Mouse (Mus musculus) left cerebral cortex, adult 11 months (tissue): ENCODE measurements around the gene Gucy1a1.
A peak's percentile ranks its signal among the peaks of the same experiment; 100 is the strongest.
"Not testable (repeated sequence)": the region's sequence is repeated elsewhere in the genome, so short reads cannot be mapped to it uniquely, and the experiment has no call there.

Source experiments
- DNase-seq: peaks from one replicate; pipeline ENCODE4 v3.0.0; 2022; ENCODE audit warnings: low spot score

Gucy1a1 gene

DNA sequence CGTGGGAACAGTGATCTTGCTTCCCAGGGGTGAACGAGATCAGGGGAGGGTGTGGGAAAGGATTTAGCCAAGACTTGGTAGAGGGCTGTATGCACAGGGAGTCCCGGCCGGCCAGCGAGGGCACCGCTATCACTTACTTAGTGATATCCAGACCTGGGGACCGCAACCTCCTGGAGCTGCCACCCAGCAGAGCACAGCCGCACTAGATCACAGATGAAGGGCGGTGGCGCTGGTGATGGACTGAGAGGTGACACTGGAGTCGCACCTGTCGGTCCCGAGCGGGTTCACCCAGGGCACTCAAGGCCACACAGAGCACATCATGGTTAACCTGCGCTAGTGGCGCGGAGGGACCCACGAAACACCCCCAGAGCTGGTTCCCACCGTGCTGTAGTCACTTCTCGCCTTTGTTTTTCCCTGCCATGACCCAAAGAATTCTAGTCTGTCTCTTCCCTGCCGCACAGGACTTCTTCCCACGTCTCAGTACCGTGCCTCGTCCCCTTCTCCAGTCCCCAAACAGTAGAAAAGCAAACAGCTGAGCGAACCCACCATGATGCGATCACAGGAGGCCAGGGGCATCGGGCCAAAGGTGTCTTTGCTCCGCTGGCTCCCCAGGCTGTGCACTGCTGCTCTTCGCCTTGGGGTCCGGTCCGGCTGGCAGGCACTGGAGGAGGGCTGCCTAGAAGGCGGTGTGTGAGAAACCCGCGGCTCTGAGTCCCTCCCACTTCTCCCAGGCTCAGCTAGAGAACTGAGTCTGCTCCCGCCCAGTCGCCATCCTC is at the start of gene Gucy1a1:
Gene Gucy1a1 (minus strand): TSS at position 664 of the 776 bp plus-strand sequence.
- peak; percentile 26 for DNase-seq

DNA sequence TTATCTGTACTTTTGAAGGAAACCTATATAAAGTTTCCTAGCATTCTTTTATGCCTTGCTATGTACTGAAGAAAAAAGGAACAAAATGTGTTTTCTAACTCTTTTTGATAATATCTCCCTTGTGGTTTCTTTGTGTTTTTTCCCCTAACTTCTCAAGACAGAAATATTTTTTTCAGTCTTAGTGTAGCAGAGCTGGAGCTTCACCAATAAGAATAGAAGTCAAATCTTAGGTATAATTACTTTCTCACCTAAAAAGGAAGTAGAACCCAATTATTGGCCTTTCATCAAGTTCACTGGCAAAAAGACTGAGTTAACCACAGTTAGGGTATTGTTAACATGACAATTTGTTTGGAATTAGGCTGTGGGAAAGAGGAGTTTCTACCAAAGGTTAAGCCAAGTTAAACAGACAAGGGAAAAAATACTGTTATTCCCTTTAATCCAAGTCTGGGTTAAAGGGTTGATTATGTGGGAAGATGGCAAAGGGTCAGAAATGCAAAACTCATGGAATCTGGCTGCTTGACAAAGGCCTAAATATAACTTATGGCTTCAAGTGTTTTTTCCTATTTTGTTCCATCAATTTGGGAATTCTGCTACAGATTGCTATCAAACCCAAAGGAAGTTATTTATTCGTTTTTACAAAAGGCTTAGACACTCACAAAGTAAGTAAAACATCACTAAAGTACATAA is 46.1 kb upstream of the Gucy1a1 start:
- no peak for DNase-seq

DNA sequence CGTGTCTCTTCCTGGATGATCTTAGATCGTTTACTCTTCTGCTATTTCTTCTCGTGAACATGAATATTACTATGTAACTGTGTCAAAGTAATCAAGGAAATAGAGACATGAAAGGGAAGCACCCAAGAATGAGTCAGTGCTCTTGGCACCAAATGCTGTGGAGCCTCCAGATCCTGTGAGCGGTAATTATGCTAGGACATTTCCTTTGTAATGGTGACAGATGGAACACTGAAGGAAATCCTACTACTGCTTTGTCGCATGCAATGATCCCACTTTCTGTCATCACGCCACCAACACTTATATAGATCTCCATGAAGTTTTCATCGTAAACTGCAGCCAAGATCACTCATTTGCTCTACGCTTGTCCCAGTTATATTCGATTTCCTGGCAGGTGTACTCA is 40.0 kb upstream of the Gucy1a1 start:
- peak; percentile 21 for DNase-seq

- DNase-seq: no peak
Observed at GRCm38 (mm10) chr3:82181500-82181899, 35.9 kb upstream of the Gucy1a1 start.

DNA sequence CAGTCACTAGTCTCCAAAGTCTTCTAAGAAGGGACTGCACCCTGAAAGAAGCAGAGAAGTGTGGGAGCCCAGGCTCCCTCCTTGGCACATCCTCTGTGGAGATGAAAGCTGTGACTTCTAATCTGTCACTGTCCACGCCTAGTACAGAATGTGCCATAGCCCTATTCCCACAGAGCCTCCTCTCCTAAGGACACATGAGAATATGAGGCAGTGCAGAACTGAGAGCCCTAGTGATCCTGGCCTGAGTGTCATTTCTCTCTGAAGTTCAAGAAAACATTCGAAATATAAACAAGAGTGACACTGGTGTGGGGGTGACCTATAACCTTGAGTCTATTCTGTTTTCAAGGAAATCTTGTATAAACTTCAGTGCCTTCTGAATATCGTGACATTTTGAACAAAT is 34.7 kb upstream of the Gucy1a1 start:
- no peak for DNase-seq

GRCm38 (mm10) chr3:82175501-82175900 is 29.9 kb upstream of the Gucy1a1 start:
- DNase-seq: no peak

DNA sequence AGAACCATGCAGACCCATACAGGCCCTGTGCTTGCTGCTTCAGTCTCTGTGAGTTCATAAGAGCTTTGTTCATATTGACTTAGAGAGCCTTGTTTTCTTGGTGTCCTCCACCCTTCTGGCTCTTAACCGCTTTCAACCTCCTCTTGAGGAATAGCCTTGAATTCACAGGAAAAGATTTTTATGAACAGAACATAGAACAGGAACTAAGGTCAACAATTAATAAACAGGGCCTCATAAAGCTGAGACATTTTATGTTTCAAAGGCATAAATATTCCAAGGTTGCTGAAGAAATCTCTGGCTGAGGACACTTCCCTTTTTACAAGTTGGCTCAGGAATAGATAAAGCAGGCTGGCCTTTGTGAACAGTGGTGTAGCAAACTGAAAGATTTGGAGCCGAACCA is 21.5 kb upstream of the Gucy1a1 start:
- no peak for DNase-seq

DNA sequence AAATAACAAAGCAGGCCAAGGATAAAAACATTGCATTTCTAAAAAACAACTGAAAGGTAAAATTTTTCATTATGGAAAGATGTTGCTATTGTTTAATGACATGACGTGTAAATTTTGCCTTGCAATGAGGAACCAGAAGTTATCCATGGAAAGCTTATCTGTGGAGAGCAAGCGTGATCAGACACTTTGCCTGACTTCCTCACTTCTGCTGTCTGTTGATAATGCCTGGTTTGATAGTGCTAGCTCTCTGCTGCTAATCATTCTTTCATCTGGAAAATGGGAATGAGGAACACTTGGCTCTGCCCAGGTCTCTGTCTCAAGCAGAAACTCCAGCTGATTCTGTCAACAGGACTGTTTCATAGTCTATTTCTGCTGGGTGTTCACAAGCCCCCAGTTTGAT is 20.3 kb upstream of the Gucy1a1 start:
- no peak for DNase-seq

DNA sequence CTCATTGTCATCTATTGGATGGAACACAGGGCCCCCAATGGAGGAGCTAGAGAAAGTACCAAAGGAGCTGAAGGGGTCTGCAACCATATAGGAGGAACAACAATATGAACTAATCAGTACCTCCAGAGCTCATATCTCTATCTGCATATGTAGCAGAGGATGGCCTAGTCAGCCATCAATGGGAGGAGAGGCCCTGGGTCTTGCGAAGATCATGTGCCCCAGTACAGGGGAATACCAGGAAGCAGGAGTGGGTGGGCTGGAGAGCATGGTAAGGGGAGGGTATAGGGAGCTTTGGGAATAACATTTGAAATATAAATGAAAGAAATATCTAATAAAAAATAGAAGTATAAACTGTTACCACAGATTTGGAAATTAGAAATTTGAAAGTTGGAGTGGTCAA is 17.4 kb upstream of the Gucy1a1 start:
- not testable (repeated sequence) for DNase-seq

DNA sequence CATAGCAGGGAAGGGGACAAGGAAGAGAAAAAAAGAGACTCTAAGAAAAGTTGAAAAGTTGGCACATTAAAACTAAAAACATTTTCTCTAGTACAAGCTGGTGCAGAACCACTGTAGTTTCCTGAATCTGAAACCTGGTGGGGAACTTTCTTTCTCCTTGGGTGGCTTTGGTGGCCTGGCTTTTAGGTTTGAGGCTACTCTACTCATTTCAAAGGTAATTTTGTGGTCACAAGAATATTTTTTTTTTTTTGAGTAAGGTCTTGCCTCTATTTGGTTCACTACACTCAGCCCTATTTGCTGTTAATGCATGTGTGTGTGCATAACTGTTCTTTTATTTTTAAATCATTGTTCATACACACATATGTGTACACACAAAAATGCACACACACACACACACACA is 389 bp upstream of the Gucy1a1 start:
- no peak for DNase-seq

GRCm38 (mm10) chr3:82144725-82145125 is 864 bp downstream of the Gucy1a1 start:
- DNase-seq: no peak

DNA sequence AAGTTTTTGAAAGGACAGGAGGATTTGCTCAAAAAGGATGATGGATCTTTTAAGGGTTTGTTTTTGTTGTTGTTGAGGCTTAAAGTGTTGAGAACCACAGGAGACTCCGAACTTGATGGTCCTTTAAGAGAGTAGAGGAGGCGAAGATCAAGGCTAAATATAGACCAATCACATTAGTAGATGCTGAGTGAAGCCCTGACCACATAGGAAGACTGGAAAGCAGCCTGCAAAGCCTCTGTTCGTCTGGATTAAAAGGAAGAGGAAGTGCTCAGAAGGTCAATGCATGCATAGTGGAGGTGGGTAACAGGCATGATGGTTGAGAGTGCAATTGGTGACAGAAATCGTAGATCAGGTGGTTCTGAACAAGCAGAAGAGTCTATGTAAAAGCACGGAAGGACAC is 4.8 kb downstream of the Gucy1a1 start:
- DNase-seq: no peak

DNA sequence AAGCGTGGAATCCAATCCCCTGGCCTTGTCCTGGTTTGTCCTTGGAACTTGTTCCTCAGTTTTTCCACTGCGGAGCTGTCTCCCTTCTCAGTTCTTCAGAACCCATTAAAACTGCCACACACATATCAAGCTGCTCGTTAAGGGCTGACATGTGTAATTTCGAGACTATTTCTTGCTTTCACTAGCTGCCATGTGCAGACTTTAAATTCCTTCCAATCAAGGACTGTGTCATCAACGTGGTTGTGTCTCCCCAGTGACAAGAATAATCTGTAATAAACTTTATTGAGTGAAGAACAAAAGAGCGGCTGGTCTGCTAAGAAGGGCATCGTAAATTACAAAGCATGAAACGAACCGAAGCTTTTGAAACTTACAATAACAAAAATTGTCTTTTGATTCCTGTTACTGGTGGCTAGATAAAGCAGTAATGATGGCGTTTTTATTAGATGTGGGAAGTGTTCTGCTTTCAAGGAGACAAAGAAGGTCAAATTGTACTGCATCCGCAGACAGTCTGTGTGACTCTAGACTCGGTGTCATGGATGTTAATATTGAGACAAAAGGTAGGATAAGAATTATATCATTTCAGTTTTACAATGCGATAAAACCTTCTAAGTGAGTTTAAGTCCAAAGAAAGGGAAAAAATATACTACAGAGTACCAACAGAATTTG is 7.5 kb downstream of the Gucy1a1 start:
- no peak for DNase-seq

DNA sequence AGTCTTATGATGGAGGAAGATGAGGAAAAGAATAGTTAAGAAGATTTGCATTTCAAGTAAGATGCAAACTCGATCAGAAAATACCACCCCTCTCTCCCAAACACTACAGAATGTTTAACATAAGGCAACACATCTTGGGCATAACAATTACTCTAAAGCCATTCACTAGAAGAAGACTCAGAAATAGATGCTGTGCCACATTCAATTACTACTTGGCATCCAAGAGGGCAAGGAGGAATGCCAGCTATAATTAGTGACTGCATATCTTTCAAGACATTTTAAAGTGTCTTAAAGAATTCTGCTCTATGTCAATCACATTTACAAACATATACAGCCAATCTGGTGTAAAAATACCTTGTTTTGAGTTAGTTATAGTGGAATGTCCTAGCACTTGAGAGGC is 10.1 kb downstream of the Gucy1a1 start:
- DNase-seq: no peak

DNA sequence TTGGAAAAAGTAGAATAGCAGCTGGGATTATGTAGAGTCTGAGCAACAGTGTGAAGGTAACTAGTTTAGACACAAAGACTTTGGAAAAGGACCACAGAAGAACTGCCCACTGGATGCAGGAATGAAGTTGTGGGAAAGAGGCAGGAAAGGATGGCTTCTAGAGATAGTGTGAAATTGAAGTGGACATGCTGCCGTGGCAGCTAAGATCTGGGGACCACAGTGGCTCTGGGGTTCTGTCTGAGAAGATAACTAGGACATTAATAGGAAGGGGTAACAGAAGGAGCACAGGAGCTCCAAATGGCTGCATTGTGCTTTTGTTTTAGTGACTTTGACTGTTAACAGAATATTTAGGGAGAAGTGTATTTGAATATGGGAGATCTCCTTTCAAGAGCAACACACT is 16.3 kb downstream of the Gucy1a1 start:
- no peak for DNase-seq

DNA sequence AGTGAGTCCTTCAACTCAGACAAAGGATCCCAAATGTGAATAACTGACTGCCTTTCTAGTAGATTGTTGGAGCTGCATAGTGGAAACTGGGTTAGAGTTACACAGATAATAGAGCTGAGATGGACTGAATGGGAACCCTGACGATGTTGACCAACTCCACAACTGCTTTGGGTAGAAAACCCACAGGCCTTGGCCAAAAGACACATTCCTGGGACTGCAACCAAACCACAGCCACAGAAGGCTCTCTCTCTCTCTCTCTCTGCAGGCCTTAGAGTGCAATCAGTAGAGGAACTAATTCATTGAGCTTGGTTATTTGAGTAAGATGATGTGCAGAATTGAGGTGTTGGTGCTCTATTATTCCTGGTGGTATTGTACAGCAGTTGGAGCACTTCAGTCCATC is 21.0 kb downstream of the Gucy1a1 start:
- no peak for DNase-seq

GRCm38 (mm10) chr3:82118916-82119315 is 26.7 kb downstream of the Gucy1a1 start:
- DNase-seq: no peak

DNA sequence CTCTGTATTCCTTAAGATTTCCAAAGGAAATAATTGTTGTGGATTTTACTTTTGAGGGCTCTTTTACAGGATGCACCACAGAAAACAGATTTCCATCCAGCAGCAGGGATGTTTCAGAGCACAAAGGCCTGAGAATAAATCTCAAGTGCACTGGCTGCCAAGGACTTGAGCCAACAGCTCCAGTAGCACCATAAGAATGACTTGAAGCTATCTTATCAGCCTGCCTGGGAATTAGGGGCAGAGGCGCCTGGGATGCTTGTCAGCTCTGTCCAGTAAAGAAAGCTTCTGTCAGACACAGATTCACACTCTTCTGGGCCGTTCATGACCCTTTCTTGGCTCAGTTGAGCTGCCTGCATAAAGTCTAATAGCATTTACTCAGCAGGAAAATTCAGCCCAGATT is 33.1 kb downstream of the Gucy1a1 start:
- DNase-seq: no peak

- no peak for DNase-seq
Observed at GRCm38 (mm10) chr3:82111986-82112385, 33.6 kb downstream of the Gucy1a1 start.

- no peak for DNase-seq
Observed at GRCm38 (mm10) chr3:82108951-82109350, 36.6 kb downstream of the Gucy1a1 start.

DNA sequence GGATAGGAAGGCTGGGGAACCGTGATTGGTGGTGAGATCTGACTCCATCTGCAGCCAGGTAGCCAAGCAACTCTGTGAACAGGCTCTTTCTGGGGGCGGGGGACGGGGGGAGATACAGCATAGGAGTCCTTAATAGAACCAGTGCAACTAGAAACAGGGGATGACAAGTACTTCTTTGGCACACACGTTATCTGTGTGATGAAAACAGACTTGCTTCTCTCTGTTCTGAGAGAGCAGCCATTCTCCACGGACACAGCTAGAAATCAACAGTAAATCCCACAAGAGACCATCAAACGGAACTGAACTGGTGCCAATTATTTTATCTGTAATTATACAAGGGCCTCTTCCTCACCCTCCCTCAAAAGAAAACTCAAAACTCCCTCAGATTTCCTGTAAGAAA is 41.4 kb downstream of the Gucy1a1 start:
- DNase-seq: no peak

GRCm38 (mm10) chr3:82099127-82099526 is 46.5 kb downstream of the Gucy1a1 start:
- DNase-seq: no peak

DNA sequence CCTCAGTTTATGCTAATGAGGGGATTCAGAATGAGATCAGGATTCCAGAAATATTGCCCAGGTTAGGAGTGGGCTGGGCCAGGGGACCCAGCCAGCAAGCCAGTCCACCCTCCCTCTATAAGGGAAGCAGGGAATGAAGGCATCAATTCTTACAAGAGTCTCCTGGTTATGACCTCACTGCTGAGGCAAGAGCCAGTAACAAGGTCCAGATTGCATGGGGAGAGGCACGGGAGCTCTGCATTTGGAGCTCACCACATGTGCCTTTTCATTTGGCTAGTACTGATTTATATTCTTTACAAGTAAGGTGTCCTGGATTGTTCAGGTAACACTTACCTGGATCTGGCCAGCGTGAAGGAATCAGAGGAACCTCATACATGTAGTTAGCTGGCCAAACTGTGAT is 48.8 kb downstream of the Gucy1a1 start:
- no peak for DNase-seq
